Mouse (Mus musculus) layer of hippocampus, adult 18-20 months (tissue): ENCODE results near the gene Cadm4. TPM values are rescaled to one million over a fixed set of nuclear protein-coding genes. Genes with fewer than 3 reads are reported as not detected.
"Not testable (repeated sequence)": the region's sequence is repeated elsewhere in the genome, so short reads cannot be mapped to it uniquely, and the experiment has no call there.

Experiments used
- DNase-seq, 2 experiments: peaks; one replicate each; pipeline ENCODE4 v3.0.0; 2022; ENCODE audit warnings: low spot score in 2 of 2
- total RNA-seq, 2 experiments: library from RNA; stranded (reverse); gene quantifications; 2 replicates each; pipeline ENCODE4 v1.2.3; 2021

Cadm4 gene
- total RNA-seq, 2 experiments from 2014 or later, result 136 to 141 TPM

- no peak for DNase-seq
Measured at GRCm38 (mm10) chr7:24500929-24501328, 19.1 kb downstream of the Cadm4 start.

- DNase-seq, result no peak
Measured at GRCm38 (mm10) chr7:24501492-24501891, 19.7 kb downstream of the Cadm4 start.

GRCm38 (mm10) chr7:24504004-24504403 is 22.2 kb downstream of the Cadm4 start:
- no peak for DNase-seq

- DNase-seq, result no peak
Measured at GRCm38 (mm10) chr7:24504868-24505267, 23.0 kb downstream of the Cadm4 start.

GRCm38 (mm10) chr7:24505447-24506064 is 23.7 kb downstream of the Cadm4 start:
- DNase-seq, result no peak

GRCm38 (mm10) chr7:24506065-24506459 is 24.2 kb downstream of the Cadm4 start:
- DNase-seq, result no peak

- DNase-seq, result peak in 1 of 2 experiments; percentile 71
Measured at GRCm38 (mm10) chr7:24506476-24506837, 24.6 kb downstream of the Cadm4 start.

GRCm38 (mm10) chr7:24506838-24507725 is 25.3 kb downstream of the Cadm4 start, which contains the start of gene Zfp428:
Zfp428 (plus strand) TSS chr7:24507006.
- DNase-seq, result peak; percentile 81 to 84

- DNase-seq, result no peak
Measured at GRCm38 (mm10) chr7:24507726-24508114, 25.9 kb downstream of the Cadm4 start.

- no peak for DNase-seq
Measured at GRCm38 (mm10) chr7:24512355-24512754, 30.5 kb downstream of the Cadm4 start, which contains the start of gene AC161166.1. AC161166.1 (minus strand) TSS chr7:24512455.

GRCm38 (mm10) chr7:24516319-24516718 is 34.5 kb downstream of the Cadm4 start:
- DNase-seq, result peak in 1 of 2 experiments; percentile 72

- DNase-seq, result no peak
Measured at GRCm38 (mm10) chr7:24517077-24517476, 35.3 kb downstream of the Cadm4 start.

- peak; percentile 46 to 63 for DNase-seq
Measured at GRCm38 (mm10) chr7:24517654-24518053, 35.8 kb downstream of the Cadm4 start.

GRCm38 (mm10) chr7:24519130-24519529 is 37.3 kb downstream of the Cadm4 start:
- no peak for DNase-seq

- not testable (repeated sequence) for DNase-seq
Measured at GRCm38 (mm10) chr7:24520054-24520453, 38.2 kb downstream of the Cadm4 start.

GRCm38 (mm10) chr7:24522805-24523204 is 41.0 kb downstream of the Cadm4 start:
- DNase-seq, result no peak

- no peak for DNase-seq
Measured at GRCm38 (mm10) chr7:24523723-24524122, 41.9 kb downstream of the Cadm4 start.

- DNase-seq, result no peak
Measured at GRCm38 (mm10) chr7:24524978-24525377, 43.2 kb downstream of the Cadm4 start.

- DNase-seq, result peak in 1 of 2 experiments; percentile 54
Measured at GRCm38 (mm10) chr7:24525686-24526420, 44.0 kb downstream of the Cadm4 start.

- DNase-seq, result no peak
Measured at GRCm38 (mm10) chr7:24528861-24529260, 47.0 kb downstream of the Cadm4 start.

GRCm38 (mm10) chr7:24529580-24529979 is 47.8 kb downstream of the Cadm4 start:
- no peak for DNase-seq
